Mouse (Mus musculus) mammary gland, adult 2 months (tissue): ENCODE results near the gene Blvra. TPM values are rescaled to one million over a fixed set of nuclear protein-coding genes. Genes with fewer than 3 reads are reported as not detected.

ENCODE experiments used
- polyA plus RNA-seq: library from polyadenylated mRNA; depleted of rRNA; stranded (reverse); fragments of >200 nt; gene quantifications from 2 replicates; pipeline ENCODE4 v1.2.3, GENCODE M21; 2012; ENCODE audit warnings: low replicate concordance; rRNA removed

Gene Blvra
- polyA plus RNA-seq = 7.0 and 14.6 TPM in 2 replicates

DNA sequence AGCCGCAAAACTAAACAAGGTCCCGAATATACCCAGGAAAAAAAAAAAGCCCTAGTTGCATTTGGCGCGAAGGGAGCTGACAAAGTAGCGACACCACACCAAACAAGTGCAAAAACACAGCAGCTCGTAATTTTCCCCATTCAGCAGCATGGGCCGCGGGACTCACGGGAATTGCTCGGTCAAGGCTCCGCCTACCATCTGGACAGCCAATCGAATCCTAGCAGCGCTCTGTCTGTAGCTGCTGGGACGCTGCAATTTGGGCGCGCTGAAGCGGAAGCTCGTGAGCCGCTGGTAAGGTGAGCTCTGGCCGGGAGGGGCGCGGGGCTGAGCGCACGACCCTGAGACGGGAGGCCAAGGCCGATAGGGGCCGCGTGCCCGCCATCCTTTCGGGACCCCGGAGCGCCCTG lies at the start of gene Blvra:
Gene Blvra (plus strand): TSS at position 231 of the 407 bp plus-strand sequence.

DNA sequence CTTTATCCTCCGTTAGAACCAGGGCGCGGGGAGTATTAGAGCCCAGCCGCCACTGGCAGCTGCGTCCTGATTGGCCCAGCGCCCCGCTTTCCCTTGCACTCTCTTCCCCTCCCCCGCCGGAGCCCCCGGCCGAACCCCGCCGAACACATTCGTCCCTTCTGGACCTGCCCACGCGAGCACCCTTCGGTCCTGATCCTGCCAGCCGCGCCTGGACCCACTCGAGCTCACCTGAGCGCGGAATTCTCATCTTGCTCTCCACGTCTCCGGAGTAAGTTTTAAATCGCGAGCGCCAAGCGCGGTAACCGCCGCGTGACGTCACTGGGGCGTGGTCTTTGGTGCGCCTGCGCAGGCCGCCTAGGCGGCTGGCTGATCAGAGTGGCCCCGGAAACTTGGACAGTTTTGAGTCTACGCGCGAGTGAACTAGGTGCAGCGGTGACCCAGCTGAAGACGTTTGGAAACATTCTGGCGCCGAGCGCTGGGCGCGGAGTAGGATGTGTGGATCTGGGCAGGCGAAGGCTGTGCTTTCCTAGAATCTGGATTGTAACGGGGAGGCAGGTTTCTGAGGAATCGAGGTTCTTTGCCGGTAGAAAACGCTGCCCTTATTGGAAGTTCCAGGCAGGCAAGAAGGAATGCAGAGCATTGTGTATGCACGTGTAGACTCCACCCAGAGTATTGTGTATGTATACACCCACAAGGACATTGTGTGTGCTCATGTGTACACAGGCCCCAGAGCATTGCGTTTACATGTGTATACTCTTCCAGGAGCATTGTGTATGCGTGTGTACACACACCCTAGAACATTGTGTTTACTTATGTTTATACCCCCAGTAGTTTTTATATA lies 63.4 kb downstream of the Blvra start, which contains the start of gene Ncaph:
Gene Ncaph (minus strand): TSS at position 334 of the 841 bp plus-strand sequence.

GRCm38 (mm10) chr2:127143158-127144063 lies 72.9 kb downstream of the Blvra start, which contains the start of gene Itpripl1:
TSS of gene Itpripl1 (minus strand) at chr2:127143442.

Other genes starting within 250 kb of the Blvra start
- 2.9 and 8.9 TPM in 2 replicates for gene Trpm7, start 194.4 kb upstream of the Blvra start, polyA plus RNA-seq
- gene Sppl2a, start 137.4 kb upstream of the Blvra start, polyA plus RNA-seq = 13.2 and 31.1 TPM in 2 replicates
- 1.9 and 2.8 TPM in 2 replicates for gene Ap4e1, start 61.9 kb upstream of the Blvra start, polyA plus RNA-seq
- gene Ncaph, start 63.3 kb downstream of the Blvra start, polyA plus RNA-seq = 1.0 and 1.2 TPM in 2 replicates
- gene Itpripl1, start 72.8 kb downstream of the Blvra start, polyA plus RNA-seq = 20.2 and 24.0 TPM in 2 replicates
- gene 1810024B03Rik, start 137.6 kb downstream of the Blvra start, polyA plus RNA-seq = 1.4 and 1.7 TPM in 2 replicates
- 39.8 and 59.6 TPM in 2 replicates for gene Snrnp200, start 137.7 kb downstream of the Blvra start, polyA plus RNA-seq
- gene Ciao1, start 177.2 kb downstream of the Blvra start, polyA plus RNA-seq = 46.1 and 58.1 TPM in 2 replicates
- 122 and 139 TPM in 2 replicates for gene Tmem127, start 177.2 kb downstream of the Blvra start, polyA plus RNA-seq
- 58.5 and 76.2 TPM in 2 replicates for gene Stard7, start 199.6 kb downstream of the Blvra start, polyA plus RNA-seq